Mouse (Mus musculus): Measurements from ENCODE around the gene Anapc11.
A peak's percentile ranks its signal among the peaks of the same experiment; 100 is the strongest.

The Anapc11 gene

DNA sequence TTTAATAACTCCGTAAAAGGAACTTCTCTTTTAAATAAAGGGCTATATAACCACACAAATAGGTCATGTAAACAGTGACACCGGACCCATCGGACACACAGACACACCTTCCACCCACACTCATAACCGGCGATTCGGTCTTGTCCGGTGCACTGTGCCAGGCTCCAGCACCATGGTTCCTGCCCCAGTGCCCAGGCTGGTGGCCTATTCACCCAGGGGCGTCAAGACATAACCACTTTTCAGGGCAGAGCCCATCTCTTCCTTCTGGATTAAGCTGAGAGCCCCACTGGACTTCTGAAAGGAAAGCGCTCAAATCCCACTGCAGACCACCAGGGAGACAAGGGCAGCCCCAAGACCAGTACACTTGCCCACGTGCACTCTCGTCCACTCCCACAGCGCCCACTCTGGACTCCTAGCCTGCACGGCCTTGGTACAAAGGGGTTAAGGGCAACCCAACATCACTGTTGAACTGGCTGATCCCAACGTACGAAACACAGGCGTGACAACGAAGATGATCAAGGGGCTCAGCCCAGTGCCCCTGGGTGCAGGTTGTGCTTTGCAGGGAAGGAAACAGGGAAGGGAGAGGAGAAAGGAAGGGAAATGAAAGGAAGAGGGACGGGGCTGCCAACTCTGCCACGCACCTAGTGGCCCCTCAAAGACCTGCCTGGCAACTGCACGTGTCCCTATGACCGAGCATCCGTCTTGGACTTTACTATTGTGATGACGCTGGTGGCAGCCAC is 30.6 kb downstream of the Anapc11 start:
- DNase-seq = no peak

DNA sequence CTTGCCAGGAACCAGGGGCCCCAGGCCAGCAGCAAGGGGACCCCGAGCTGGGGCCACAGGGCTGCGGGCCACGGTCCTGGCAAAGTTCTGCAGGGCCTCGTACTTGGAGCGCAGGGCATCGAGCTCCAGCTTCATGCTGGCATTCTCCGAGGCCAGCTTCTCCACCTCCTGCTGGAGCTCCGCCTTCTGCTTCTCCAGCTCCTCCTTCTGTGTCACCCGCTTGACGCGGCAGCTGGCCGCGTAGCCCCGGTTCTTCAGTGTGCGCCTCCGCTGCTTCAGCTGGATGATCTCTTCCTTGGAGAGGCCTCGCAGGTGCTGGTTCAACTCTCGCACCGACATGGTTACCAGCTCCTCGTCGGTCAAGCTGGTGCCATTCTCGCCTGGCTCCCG is 31.1 kb downstream of the Anapc11 start:
- DNase-seq = peak; percentile 56 to 61

DNA sequence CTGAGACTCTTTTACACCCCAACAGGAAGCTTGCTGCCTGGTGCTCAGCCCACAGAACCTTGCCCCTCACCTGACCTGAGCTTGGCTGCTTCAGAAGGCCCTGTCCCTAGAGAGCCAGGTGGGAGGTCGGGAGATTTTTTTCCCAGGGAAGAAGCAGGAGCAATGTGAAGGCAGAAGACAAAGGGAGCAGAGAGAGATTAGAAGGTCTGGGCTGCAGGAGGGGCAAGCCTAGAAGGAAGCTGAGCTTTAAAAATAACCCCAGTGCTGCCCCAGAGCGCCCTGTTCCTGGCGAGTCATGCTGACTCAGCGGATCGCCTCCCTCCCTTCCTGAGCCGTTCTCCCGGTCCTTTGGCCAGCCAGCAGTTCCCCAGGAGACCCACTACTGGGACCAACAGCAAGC is 31.7 kb downstream of the Anapc11 start:
- peak; percentile 45 to 48 for DNase-seq

GRCm38 (mm10) chr11:120630401-120630871 is 32.2 kb downstream of the Anapc11 start:
- peak; percentile 69 to 82 for DNase-seq

GRCm38 (mm10) chr11:120630881-120631725 is 32.9 kb downstream of the Anapc11 start:
- DNase-seq = no peak

DNA sequence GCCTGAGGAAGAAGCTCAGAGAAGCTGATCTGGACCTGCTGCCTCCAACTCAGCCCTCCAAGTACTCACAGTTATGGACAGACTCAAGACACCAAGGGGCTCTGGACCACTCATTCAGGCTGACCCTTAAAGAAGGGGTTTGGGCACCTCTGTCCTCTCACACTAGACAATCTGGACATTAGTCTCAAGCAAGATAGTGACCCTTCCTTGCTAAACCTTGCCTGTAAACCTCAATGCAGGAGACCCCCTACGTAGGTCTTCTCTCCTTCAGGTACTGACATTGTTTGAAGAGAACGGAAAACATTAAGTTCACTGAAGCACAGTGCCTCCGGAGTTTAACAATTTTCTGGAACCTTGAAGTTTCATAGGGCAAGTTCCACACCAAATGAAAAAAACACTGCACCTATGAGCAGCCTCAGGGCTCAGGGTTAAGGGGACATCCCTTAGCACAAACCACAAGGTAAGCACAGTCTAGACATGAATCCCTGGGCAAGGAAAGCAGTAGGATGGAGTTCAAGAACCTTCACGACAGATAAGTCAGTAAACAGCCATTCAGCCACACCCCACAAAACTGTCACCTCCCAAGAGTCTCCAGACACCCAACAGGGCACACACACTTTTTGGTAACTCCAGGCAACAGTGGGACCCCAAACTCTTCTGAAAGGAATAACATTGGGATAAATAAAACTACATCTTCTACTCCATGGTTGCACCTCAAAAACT is 33.7 kb downstream of the Anapc11 start:
- no peak for DNase-seq

DNA sequence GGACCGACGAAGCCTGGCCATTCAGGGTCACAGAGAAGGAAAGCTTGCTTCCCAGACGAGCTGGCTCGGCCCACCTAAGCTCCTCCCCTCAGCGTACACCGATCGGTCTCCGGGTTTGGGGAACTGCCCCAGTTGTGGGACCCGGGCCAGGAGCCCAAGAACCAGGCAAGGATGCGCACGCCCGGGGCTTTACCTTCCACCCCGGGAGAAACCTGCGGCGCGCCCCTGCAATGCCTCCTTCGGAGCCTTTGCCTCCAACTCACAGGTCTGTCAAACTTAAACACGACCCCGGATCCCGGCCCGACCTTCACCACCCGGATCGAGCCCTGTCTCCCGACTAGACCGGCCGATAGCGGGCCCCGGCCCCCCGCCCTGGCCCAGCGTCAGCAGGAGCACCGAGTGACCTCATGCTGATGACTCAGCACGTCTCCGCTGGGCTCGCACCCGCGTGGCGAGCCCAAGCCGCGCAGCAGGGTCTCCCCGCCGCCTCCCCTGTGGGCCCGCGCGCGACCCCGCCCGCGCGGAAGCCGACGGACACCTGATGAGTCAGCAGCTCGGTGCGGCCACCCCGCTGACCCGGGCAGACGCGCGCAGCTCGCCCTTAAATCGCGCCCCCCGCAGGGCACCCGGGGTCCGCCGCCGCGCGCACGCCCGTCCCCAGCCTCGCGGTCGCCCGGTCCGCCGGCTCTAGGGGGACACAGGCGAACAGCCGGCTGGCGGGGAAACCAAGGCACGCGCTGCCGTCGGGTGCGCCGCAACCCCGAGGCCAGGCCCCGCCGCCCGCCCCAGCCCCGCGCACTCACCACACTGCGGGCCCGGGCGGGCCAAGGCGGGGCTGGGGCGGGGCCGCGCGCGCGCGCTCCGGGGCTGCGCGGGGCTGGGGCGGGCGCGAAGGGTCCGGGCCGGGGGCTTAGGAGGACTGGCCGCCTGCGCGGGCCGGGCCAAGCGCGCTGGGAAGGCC is 34.6 kb downstream of the Anapc11 start:
- peak; percentile 84 to 86 for DNase-seq

GRCm38 (mm10) chr11:120633520-120634343 is 35.5 kb downstream of the Anapc11 start, which contains the start of gene Mafg:
Mafg (minus strand) TSS chr11:120633600.
- DNase-seq = peak; percentile 94 to 95

DNA sequence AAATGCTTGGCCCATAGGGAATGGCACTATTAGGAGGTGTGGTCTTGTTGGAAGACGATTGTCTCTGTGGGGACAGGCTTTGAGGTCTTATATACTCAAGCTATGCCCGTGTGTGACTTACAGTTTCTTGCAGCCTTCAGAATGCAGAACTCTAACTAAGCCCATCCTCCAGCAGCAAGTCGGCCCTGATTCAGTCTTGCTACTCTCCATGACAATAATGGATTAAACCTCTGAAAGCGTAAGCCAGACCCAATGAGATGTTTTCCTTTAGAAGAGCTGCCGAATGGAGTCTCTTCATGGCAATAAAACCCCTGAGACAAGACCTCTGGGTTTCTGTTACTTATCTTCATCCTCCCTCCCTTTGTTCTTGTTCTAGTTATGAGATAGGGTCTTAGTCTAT is 36.6 kb downstream of the Anapc11 start:
- DNase-seq = no peak

DNA sequence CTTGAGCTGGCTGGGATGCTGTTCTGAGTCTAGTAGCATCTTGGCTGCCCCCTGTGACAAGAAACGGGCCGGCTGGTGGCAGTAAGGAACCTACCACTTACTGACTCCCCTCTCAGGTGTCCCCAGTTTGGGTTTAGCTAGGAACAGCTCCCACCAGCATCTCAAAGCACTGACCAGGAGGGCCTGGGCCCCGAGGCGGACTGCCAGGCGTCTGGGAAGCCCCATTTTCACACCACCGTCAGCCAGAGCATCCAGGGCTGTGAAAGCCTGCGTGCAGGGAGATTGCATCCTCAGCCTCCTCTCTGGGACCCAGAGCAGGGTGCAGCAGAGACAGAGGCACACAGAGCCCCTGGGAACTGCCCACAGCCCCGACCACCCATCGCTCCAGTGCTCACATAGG is 43.0 kb downstream of the Anapc11 start:
- no peak for DNase-seq

DNA sequence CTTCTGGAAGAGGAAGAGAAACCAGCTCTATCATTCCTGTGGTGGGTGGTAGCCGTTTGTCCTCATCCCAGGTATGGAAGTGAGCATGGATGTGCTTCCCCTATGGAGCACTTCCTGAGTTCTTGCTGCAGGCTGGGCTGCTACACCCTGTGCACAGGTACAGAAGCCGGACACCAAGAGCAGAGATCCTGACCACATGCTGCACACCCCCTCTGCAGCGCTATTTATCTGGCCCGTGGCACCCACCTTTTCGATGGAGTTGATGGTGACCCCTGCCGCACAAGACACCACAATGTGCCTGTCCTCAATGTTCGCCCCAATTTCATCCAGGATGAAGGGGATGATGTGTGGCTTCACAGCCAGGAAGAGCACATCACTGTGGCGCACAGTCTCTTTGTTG is 43.6 kb downstream of the Anapc11 start:
- no peak for DNase-seq

GRCm38 (mm10) chr11:120642939-120643600 is 44.8 kb downstream of the Anapc11 start:
- DNase-seq = no peak

DNA sequence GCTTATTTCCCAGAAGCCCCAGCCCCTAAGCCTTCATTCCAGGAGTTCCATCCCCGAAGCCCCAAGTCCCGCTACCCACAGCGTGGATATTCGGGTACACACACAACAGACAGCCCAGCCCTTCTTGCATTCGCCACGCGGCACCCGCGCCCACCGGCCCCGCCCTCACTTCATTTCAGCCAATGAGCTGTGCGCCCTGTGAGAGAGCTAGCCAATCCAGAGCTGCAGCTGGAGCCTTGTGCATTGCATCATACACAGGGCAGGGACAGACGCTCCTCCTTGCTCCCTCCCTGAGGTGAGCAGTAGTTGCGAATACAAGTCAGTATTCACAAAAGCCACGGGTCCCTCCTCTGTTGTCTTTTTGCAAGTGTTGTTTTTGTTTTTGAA is 45.4 kb downstream of the Anapc11 start, which contains the start of gene Pycr1:
Gene Pycr1, minus strand, starts transcription at position 169 of the 387 bp plus-strand sequence.
- DNase-seq = peak; percentile 95 to 96

DNA sequence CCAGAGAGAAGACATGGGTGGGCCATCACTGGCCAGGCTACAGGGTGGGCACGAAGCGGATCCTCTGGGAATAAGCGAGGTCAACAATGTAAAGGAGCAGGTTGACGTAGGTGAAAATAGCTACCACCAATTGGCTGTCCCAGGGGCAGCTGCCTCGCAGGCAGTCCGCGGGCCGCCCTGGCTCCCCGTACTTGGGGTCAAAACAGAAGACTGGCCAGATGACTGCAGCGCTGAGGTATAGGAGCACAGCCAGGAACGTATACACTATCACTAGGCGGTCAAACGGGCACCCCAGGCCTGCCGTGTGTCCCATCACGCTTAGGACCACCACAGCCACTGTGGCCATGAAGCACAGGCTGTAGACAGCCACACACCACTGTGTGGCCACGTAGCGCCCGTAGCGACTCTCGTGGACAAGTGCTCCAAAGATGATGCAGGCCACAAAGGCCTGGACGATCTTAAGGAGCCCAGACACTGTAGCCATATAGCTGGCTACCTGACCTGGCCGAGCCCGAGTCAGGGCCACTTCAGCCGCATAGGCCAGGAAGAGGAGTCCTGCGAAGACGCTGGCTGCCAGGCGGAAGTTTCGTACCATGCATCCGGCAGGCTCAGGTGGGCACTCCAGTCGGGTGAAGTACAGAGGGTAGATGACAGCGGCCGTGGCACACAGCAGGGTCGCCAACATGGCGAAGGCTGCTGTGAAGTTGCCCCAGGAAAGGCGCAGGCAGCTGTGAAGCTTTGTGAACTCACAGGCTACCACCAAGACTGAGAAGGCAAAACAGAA is 49.0 kb downstream of the Anapc11 start:
- no peak for DNase-seq

DNA sequence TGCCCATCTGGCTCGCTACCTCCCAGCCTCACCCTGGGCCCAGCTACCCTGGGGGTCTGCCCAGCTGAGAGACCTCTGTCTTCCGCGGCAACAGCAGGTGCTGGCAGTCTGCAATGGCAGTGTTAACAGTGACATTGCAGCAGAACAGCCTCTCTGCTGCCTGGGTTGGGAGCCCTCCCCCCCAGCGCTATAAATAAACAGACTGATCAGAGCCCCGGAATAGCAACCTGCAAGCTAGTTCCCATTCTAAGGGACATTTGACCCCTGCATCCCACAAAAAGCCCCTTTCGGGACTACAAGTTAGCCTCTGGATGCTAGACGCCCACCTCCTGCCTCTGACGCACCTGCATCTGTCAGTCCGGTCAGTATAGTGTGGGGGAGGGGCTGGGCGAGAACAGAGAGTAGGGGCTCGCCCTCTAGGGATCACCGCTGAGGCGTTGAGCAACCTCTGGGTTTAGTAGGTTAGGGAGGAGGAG is 49.8 kb downstream of the Anapc11 start, which contains the start of gene Myadml2:
Gene Myadml2, minus strand, starts transcription at position 158 of the 476 bp plus-strand sequence.
- DNase-seq = peak; percentile 40 to 56

DNA sequence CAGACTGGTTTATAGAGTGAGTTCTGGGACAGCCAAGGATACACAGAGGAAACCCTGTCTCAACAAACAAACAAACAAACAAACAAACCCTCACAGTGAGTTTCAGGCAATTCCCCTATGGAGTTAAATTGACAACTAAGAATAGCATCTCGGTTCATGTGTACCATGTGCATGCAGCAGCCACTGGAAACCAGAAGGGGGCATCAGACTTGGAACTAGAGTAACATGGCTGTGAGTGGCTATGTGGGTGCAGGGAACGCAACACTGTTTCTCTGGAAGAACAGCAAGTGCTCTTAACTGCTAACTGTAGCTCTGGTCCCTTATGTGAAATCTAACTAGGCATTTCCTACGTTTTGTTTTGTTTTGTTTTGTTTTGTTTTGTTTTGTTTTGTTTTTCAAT is 53.7 kb downstream of the Anapc11 start:
- DNase-seq = no peak

- no peak for DNase-seq
Measured at GRCm38 (mm10) chr11:120654741-120655140, 56.5 kb downstream of the Anapc11 start.

GRCm38 (mm10) chr11:120657301-120657700 is 59.1 kb downstream of the Anapc11 start:
- no peak for DNase-seq
